Mouse (Mus musculus): ENCODE measurements at regions not wholly inside any gene's neighbourhood (a gene's known extent, or its start where the extent isn't known, plus 50 kb on each side); places are given as distances from the start of the nearest gene placed in this dataset.

DNA sequence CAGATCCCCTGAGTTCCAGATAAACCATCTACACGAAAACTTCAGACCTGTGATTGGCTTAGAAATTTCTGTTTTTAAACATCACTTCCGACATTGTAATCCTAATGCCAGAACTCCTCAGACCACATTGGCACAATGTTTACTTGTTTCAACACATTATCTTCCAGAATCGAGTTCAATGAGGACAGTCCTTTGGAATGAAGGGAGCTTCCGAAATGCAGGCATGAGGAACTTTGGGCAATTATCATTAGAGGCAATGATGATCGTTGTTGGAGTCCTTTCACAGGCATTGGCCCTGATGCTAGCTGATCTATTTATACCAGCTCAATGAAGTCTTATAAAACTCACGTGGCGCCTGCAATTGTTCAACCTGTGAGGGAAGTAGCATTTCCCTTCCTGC, 258.4 kb upstream of the Maf start:
- TF ChIP-seq MAFK (IDR thresholded peaks at IDR 0.05; ENCODE audit: insufficient read depth, low read depth, low read length) (no peak), CHD2 (IDR thresholded peaks at IDR 0.05; ENCODE audit: low read depth, low read length) (no peak), HCFC1 (IDR thresholded peaks at IDR 0.05; ENCODE audit: borderline replicate concordance, insufficient read depth, low read length) (no peak), ZC3H11A (IDR thresholded peaks at IDR 0.05; ENCODE audit: borderline replicate concordance, low read depth, low read length) (no peak)

Measured in ES-E14 (cell line).